Mouse (Mus musculus) stomach, postnatal 0 days (tissue): ENCODE data around the gene Cmip. TPM values are rescaled to one million over a fixed set of nuclear protein-coding genes. Genes with fewer than 3 reads are reported as not detected.

ENCODE experiments used
- ATAC-seq: fragments of 200-750 bp; cut with Nextera tagmentation; 2 replicates; pipeline ENCODE4 v1.8.0; 2017; ENCODE audit not compliant: low FRiP score, low TSS enrichment
- DNase-seq: peaks from one replicate; pipeline ENCODE4 v3.0.0-alpha.2; 2016; ENCODE audit warnings: low spot score
- H3K27ac ChIP-seq: fragments of 300-500 bp; sonication (generic); replicated peaks from 2 replicates; pipeline ENCODE4 v1.5.1; 2014; ENCODE audit warnings: mild to moderate bottlenecking, control low read depth
- H3K27me3 ChIP-seq: fragments of 300-500 bp; sonication (generic); 2 replicates; pipeline ENCODE4 v1.6.1; 2014; ENCODE audit warnings: low read length; ENCODE audit not compliant: control insufficient read depth, insufficient read depth
- H3K36me3 ChIP-seq: fragments of 300-500 bp; sonication (generic); 2 replicates; pipeline ENCODE4 v1.6.1; 2014; ENCODE audit warnings: low read length, mixed read lengths; ENCODE audit not compliant: control insufficient read depth, insufficient read depth
- H3K4me1 ChIP-seq: fragments of 300-500 bp; sonication (generic); replicated peaks from 2 replicates; pipeline ENCODE4 v1.6.1; 2014; ENCODE audit warnings: antibody characterized with exemption; ENCODE audit not compliant: control insufficient read depth, insufficient read depth
- H3K4me2 ChIP-seq: fragments of 300-500 bp; sonication (generic); replicated peaks from 2 replicates; pipeline ENCODE4 v1.6.1; 2014; ENCODE audit warnings: low read depth, mild to moderate bottlenecking, control low read depth, moderate library complexity
- H3K4me3 ChIP-seq: fragments of 300-500 bp; sonication (generic); 2 replicates; pipeline ENCODE4 v1.5.1; 2014; ENCODE audit warnings: low read depth, low read length, control low read depth
- H3K9ac ChIP-seq: fragments of 300-500 bp; sonication (generic); 2 replicates; pipeline ENCODE4 v1.6.1; 2014; ENCODE audit warnings: mild to moderate bottlenecking, low read length, control low read depth, mixed read lengths
- H3K9me3 ChIP-seq: fragments of 300-500 bp; sonication (generic); 2 replicates; pipeline ENCODE4 v1.6.1; 2016; ENCODE audit warnings: low read length; ENCODE audit not compliant: control insufficient read depth
- CTCF ChIP-seq: IDR thresholded peaks from 2 replicates; pipeline ENCODE4 v1.5.1; 2016; ENCODE audit warnings: antibody characterized with exemption, low read depth, mild to moderate bottlenecking, moderate library complexity
- EP300 ChIP-seq: optimal IDR thresholded peaks from 2 replicates; pipeline ENCODE3; 2016; ENCODE audit warnings: antibody characterized with exemption
- WGBS: fragments of 180-500 bp; shearing (Covaris S2); extraction: QIAGEN DNeasy Blood & Tissue Kit; methylation state at CpG from one replicate; pipeline ENCODE4 v1.1.7; 2014; 5-methylcytosine and 5-hydroxymethylcytosine counted together
- polyA plus RNA-seq: library from polyadenylated mRNA; unstranded; fragments of >200 nt; fragmentation: Nextera tagmentation; extraction: Ambion mirVana; gene quantifications from 2 replicates; pipeline ENCODE4 v1.2.1, GENCODE M21; 2015

Cmip gene
- polyA plus RNA-seq, 1 experiment from 2014 or later: 19.9 TPM

DNA sequence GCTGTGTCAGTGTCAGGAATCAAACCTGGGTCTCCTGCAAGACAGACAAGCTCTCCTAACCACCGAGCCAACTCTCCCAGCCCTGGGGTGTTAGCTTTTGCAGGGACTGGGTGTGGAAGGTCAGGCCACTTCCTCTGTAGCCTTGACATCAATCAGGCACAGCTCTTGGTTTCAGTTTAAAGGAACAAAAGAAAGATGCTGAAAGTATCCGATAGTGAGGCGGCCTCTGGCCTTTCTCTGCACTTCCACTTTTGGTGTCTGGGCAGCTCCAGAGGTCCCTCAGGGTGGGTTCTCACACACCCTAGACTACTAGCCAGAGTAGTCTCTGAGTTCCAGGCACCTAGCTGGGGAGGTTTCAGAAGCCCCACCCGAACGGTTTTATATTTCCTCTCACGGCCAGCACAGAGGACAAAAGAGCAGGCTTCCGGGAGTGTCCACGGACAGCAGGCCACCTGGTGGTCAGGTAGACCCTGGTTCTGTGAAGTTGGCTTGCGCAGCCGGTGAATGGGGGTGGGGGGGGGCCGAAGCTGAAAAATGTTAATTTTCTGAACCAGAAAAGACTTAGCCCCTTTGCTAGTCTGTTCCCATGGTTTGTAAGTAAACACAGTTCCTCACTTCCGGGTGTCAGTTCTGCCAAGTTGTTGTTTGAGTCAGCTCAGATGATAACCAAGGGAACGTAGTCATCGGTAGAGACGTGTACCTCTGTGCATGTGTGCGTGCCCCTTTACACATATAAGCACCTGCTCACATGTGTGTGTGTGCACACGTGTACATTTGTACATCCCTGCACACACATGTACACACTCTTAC, 25.5 kb downstream of the Cmip start:
- DNase-seq (peak; percentile 61), ATAC-seq (peak; percentile 45)
- Histone ChIP-seq H3K9ac (no peak overlapping the region), H3K27me3 (no peaks in the 10 kb centered on the region), H3K36me3 (no peaks in the 10 kb centered on the region), H3K27ac (peak overlapping the region; percentile 87), H3K9me3 (no peaks in the 10 kb centered on the region), H3K4me2 (peak overlapping the region; percentile 29; the same call in 1 of the 2 replicates), H3K4me1 (no peaks in the 10 kb centered on the region; the same call in none of the 2 replicates), H3K4me3 (no peak overlapping the region)
- TF ChIP-seq EP300 (no peak), CTCF (peak; percentile 50)
- WGBS: 25% methylated on average over 17 of the region's 17 CpGs

DNA sequence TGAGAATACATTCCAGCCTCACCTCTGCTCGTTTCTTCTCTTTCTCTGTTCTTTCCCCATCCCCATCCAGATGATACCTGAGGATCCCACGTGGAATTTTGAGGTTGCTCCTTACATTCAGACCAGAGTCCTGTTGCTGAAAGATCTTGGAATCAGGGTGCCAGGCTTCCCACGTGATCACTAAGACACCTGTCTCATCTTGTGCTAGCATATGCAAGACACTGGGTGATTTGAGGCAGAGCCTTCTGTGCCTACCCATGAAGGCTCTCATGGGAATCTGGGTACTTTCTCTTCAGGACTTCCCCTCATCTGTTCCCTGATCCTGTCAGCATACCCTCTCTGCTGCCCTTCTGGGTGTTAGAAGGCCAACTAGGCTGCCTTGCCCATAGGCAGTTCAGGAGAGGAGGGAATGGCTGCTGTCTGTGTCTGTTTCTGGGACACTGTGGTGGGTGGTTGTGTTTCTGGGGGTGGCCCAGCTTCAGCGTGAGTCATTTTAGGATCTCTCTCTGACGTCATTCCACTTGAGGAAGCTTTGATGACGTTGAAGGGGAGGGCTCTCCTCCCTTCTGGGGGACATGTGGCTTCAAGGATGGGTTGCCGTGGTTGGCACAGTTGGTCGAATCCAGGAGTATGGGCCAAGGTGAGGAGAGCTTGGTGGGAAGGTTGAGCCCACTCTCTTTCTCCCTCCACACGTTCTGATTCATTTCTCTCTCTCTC, 28.1 kb downstream of the Cmip start:
- H3K4me3 ChIP-seq: no peak overlapping the region
- H3K9ac ChIP-seq: no peak overlapping the region
- no peak overlapping the region for H3K4me2 ChIP-seq
- no peak for TF ChIP-seq CTCF
- TF ChIP-seq EP300: no peak
- no peaks in the 10 kb centered on the region; the same call in none of the 2 replicates for H3K4me1 ChIP-seq
- no peak overlapping the region for H3K27ac ChIP-seq
- no peak for DNase-seq
- ATAC-seq: no peak
- H3K27me3 ChIP-seq: no peaks in the 10 kb centered on the region
- H3K36me3 ChIP-seq: no peaks in the 10 kb centered on the region
- H3K9me3 ChIP-seq: no peaks in the 10 kb centered on the region
- 79% methylated on average over 9 of the region's 9 CpGs for WGBS

DNA sequence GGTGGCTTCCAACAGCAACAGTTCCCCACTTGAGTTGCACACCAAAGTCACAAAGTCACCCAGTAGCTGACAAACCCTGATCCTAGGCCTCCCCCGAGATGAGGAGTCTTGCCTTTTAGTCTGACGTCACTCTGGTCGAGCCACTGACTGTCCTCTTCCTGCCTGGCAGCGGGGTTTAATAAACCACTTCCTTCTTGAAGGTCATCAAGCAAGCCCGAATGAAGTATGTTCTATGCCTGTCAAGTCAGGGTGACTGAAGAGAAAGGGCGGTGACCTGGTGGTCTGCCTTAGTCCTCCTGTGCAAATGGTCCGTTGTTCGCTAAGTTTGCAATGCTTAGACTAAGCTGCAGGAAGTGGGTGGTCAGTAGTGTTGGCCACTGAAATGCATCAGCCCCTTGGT, 31.1 kb downstream of the Cmip start:
- no peak overlapping the region for H3K9ac ChIP-seq
- TF ChIP-seq EP300 (no peak), CTCF (no peak)
- WGBS: 55% methylated on average over 8 of the region's 8 CpGs
- no peaks in the 10 kb centered on the region for H3K36me3 ChIP-seq
- no peaks in the 10 kb centered on the region for H3K27me3 ChIP-seq
- no peaks in the 10 kb centered on the region for H3K9me3 ChIP-seq
- DNase-seq (no peak), ATAC-seq (no peak)
- H3K4me3 ChIP-seq: no peak overlapping the region
- H3K4me1 ChIP-seq: no peaks in the 10 kb centered on the region; the same call in 1 of the 2 replicates
- H3K4me2 ChIP-seq: no peak overlapping the region
- no peak overlapping the region for H3K27ac ChIP-seq

DNA sequence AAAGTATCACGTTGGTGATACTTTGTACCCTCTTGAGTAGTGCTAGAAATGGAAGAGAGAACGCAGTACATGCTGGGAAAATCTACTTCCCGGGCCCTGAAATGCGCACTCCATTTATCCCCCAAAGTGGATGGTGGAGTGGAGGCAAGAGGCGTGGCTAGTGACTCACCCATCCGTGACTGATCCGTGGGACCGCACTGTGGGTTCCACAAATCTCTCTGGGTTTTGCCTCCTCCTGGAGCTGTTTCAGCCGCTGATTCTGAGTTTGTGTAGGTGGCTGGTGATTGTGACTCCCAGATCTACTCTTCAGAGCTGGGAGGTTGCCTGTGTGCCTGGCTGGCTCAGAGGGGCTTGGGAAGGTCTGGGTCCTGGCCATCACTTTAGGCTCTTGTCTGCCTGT, 32.2 kb downstream of the Cmip start:
- 0 out of 2 replicates have a peak, but pooled peaks cover 2% of the 10 kb centered on the region for H3K4me1 ChIP-seq
- no peaks in the 10 kb centered on the region for H3K9me3 ChIP-seq
- TF ChIP-seq CTCF (no peak), EP300 (no peak)
- DNase-seq (no peak), ATAC-seq (no peak)
- no peaks in the 10 kb centered on the region for H3K36me3 ChIP-seq
- 75% methylated on average over 9 of the region's 9 CpGs for WGBS
- H3K27me3 ChIP-seq: no peaks in the 10 kb centered on the region
- H3K27ac ChIP-seq: no peak overlapping the region
- no peak overlapping the region for H3K4me3 ChIP-seq
- no peak overlapping the region for H3K4me2 ChIP-seq
- H3K9ac ChIP-seq: no peak overlapping the region

DNA sequence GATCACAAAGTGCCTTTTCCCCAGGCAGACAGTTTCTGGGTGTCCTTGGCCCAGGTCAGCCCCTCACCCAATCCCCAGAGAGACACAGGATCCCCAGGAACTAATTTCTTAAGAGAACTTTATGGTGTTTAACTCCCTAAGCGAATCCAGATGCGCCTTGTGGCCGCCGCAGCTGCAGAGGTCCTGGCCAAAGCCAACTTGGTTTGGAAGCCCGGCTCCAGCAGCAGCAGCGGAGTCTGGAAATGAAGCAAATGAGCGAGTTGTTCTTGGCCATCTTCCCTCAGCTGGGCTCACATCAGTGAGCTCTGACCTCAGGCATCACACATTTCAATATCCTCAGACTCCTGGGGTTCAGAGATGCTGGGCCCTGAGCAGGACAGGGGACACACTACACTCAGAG, 33.6 kb downstream of the Cmip start:
- Histone ChIP-seq H3K36me3 (no peaks in the 10 kb centered on the region), H3K27ac (no peak overlapping the region), H3K4me1 (0 out of 2 replicates have a peak, but pooled peaks cover 2% of the 10 kb centered on the region), H3K9me3 (no peaks in the 10 kb centered on the region), H3K9ac (no peak overlapping the region), H3K27me3 (no peaks in the 10 kb centered on the region), H3K4me3 (no peak overlapping the region), H3K4me2 (no peak overlapping the region)
- no peak for ATAC-seq
- DNase-seq: no peak
- WGBS: 71% methylated on average over 7 of the region's 7 CpGs
- TF ChIP-seq EP300: no peak

DNA sequence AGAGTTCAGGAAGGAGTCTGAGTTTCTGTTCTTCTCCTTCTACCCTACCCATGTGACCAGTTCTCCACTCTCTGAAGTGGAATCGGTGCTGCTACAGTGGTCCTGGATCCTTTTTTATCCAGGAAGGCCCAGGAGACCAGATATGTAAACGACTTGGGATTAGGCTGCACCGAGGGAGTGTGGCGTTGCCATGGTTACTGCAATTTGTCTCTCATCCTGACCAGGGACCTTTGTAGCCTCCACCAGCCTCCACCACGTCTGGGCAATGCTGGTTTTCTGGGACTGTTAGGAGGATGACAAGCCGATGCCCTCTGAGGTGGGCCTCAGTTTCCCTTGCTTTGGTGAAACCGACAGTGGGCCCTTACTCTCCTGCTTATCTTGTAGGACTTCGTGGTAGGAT, 35.4 kb downstream of the Cmip start:
- H3K4me2 ChIP-seq: no peak overlapping the region
- H3K4me1 ChIP-seq: 0 out of 2 replicates have a peak, but pooled peaks cover 2% of the 10 kb centered on the region
- H3K9ac ChIP-seq: no peak overlapping the region
- H3K9me3 ChIP-seq: no peaks in the 10 kb centered on the region
- no peak overlapping the region for H3K27ac ChIP-seq
- no peak for ATAC-seq
- H3K27me3 ChIP-seq: no peaks in the 10 kb centered on the region
- no peak overlapping the region for H3K4me3 ChIP-seq
- DNase-seq: no peak
- no peaks in the 10 kb centered on the region for H3K36me3 ChIP-seq
- TF ChIP-seq CTCF: no peak
- no peak for TF ChIP-seq EP300
- 40% methylated on average over 8 of the region's 8 CpGs for WGBS
